Mouse (Mus musculus) olfactory bulb, adult 2 months (tissue): ENCODE results near the gene Ndufs7. TPM values are rescaled to one million over a fixed set of nuclear protein-coding genes. Genes with fewer than 3 reads are reported as not detected.

Experiments used
- H3K27ac ChIP-seq: fragments of 200-500 bp; 2 replicates; pipeline ENCODE4 v1.5.1; 2012; ENCODE audit warnings: low read depth, low read length; ENCODE audit not compliant: insufficient read depth
- H3K4me1 ChIP-seq: fragments of 200-500 bp; 2 replicates; pipeline ENCODE4 v1.6.1; 2012; ENCODE audit warnings: low read length; ENCODE audit not compliant: control insufficient read depth, insufficient read depth
- H3K4me3 ChIP-seq: fragments of 200-500 bp; 2 replicates; pipeline ENCODE4 v1.5.1; 2012; ENCODE audit warnings: mild to moderate bottlenecking, low read depth, low read length, moderate library complexity; ENCODE audit not compliant: insufficient read depth
- CTCF ChIP-seq: fragments of 200-500 bp; IDR thresholded peaks from 2 replicates; pipeline ENCODE4 v1.5.1; 2012; ENCODE audit warnings: low read depth, mild to moderate bottlenecking, low read length, moderate library complexity; ENCODE audit not compliant: insufficient read depth
- POLR2A ChIP-seq: fragments of 200-500 bp; IDR thresholded peaks from 2 replicates; pipeline ENCODE4 v1.6.1; 2012; ENCODE audit warnings: mild to moderate bottlenecking, low read depth, low read length, moderate library complexity; ENCODE audit not compliant: insufficient read depth
- WGBS: fragments of 180-500 bp; shearing (Covaris S2); methylation state at CpG from one replicate; pipeline ENCODE4 v1.1.7; 2018; 5-methylcytosine and 5-hydroxymethylcytosine counted together
- polyA plus RNA-seq: library from polyadenylated mRNA; stranded (reverse); fragments of >200 nt; gene quantifications from 2 replicates; pipeline ENCODE4 v1.2.4, GENCODE M21; 2012; ENCODE audit warnings: low replicate concordance; ENCODE audit not compliant: missing spikeins, insufficient read depth, insufficient read length

The Ndufs7 gene
- polyA plus RNA-seq, 1 experiment, result not detected

- no peak for TF ChIP-seq CTCF
- no peak for TF ChIP-seq POLR2A
- 73% methylated on average over 5 of the region's 5 CpGs for WGBS
- H3K4me3 ChIP-seq, result 0 out of 2 replicates have a peak overlapping the region, but pooled peaks have one; percentile 1
- peak overlapping the region; percentile 58 for H3K27ac ChIP-seq
- H3K4me1 ChIP-seq, result peaks cover 43% of the 10 kb centered on the region
These were observed 53.1 kb downstream of the Ndufs7 start for GRCm38 (mm10) chr10:80302082-80302355.

- TF ChIP-seq CTCF (no peak), POLR2A (no peak)
- Histone ChIP-seq H3K27ac (no peak overlapping the region; the same call in 1 of the 2 replicates), H3K4me3 (no peak overlapping the region), H3K4me1 (peaks cover 39% of the 10 kb centered on the region)
- 38% methylated on average over 9 of the region's 9 CpGs for WGBS
These were observed 53.6 kb downstream of the Ndufs7 start for GRCm38 (mm10) chr10:80302471-80302881.

GRCm38 (mm10) chr10:80304458-80304857 is 55.5 kb downstream of the Ndufs7 start:
- TF ChIP-seq POLR2A (no peak), CTCF (no peak)
- Histone ChIP-seq H3K27ac (no peak overlapping the region), H3K4me1 (peaks cover 27% of the 10 kb centered on the region), H3K4me3 (no peak overlapping the region)
- WGBS, result 75% methylated on average over 12 of the region's 12 CpGs

GRCm38 (mm10) chr10:80304862-80305261 is 55.9 kb downstream of the Ndufs7 start:
- no peak overlapping the region for H3K4me3 ChIP-seq
- H3K27ac ChIP-seq, result no peak overlapping the region
- 54% methylated on average over 25 of the region's 25 CpGs for WGBS
- TF ChIP-seq CTCF (no peak), POLR2A (no peak)
- peaks cover 23% of the 10 kb centered on the region for H3K4me1 ChIP-seq

Other genes starting within 250 kb of the Ndufs7 start
- 193 and 203 TPM in 2 replicates for gene Arhgap45, start 232.5 kb upstream of the Ndufs7 start, polyA plus RNA-seq
- not detected in 2 replicates for gene Polr2e, start 209.3 kb upstream of the Ndufs7 start, polyA plus RNA-seq
- not detected in 2 replicates for gene Gpx4, start 202.0 kb upstream of the Ndufs7 start, polyA plus RNA-seq
- not detected in 2 replicates for gene Sbno2, start 143.6 kb upstream of the Ndufs7 start, polyA plus RNA-seq
- not detected in 2 replicates for gene Stk11, start 133.3 kb upstream of the Ndufs7 start, polyA plus RNA-seq
- not detected in 2 replicates for gene Atp5d, start 110.5 kb upstream of the Ndufs7 start, polyA plus RNA-seq
- not detected in 2 replicates for gene Cbarp, start 108.3 kb upstream of the Ndufs7 start, polyA plus RNA-seq
- 128 TPM in 1 of 2 replicates, not detected in the other for gene Midn, start 100.8 kb upstream of the Ndufs7 start, polyA plus RNA-seq
- not detected in 2 replicates for gene Cirbp, start 83.1 kb upstream of the Ndufs7 start, polyA plus RNA-seq
- not detected in 2 replicates for gene 1600002K03Rik, start 76.2 kb upstream of the Ndufs7 start, polyA plus RNA-seq
- not detected in 2 replicates for gene Efna2, start 69.6 kb upstream of the Ndufs7 start, polyA plus RNA-seq
- not detected in 2 replicates for gene Mum1, start 22.7 kb upstream of the Ndufs7 start, polyA plus RNA-seq
- not detected in 2 replicates for gene Gamt, start 11.9 kb downstream of the Ndufs7 start, polyA plus RNA-seq
- gene Dazap1, start 12.4 kb downstream of the Ndufs7 start, polyA plus RNA-seq, result not detected in 2 replicates
- 978 TPM in 1 of 2 replicates, not detected in the other for gene Rps15, start 43.3 kb downstream of the Ndufs7 start, polyA plus RNA-seq
- gene Apc2, start 46.9 kb downstream of the Ndufs7 start, polyA plus RNA-seq, result not detected in 2 replicates
- gene 2310011J03Rik, start 71.4 kb downstream of the Ndufs7 start, polyA plus RNA-seq, result not detected in 2 replicates
- gene Pcsk4, start 80.4 kb downstream of the Ndufs7 start, polyA plus RNA-seq, result not detected in 2 replicates
- not detected in 2 replicates for gene Reep6, start 80.8 kb downstream of the Ndufs7 start, polyA plus RNA-seq
- not detected in 2 replicates for gene Adamtsl5, start 99.3 kb downstream of the Ndufs7 start, polyA plus RNA-seq
- not detected in 2 replicates for gene Plk5, start 107.3 kb downstream of the Ndufs7 start, polyA plus RNA-seq
- not detected in 2 replicates for gene Mex3d, start 138.5 kb downstream of the Ndufs7 start, polyA plus RNA-seq
- not detected in 2 replicates for gene Mbd3, start 150.4 kb downstream of the Ndufs7 start, polyA plus RNA-seq
- gene Uqcr11, start 157.7 kb downstream of the Ndufs7 start, polyA plus RNA-seq, result not detected in 2 replicates
- gene Tcf3, start 184.5 kb downstream of the Ndufs7 start, polyA plus RNA-seq, result not detected in 2 replicates
- gene Onecut3, start 245.7 kb downstream of the Ndufs7 start, polyA plus RNA-seq, result not detected in 2 replicates